Mouse (Mus musculus) lung, postnatal 0 days (tissue): ENCODE data around the gene Bcl11b.

ENCODE experiments used
- CTCF ChIP-seq: IDR thresholded peaks from 2 replicates; pipeline ENCODE4 v1.5.1; 2016; ENCODE audit warnings: antibody characterized with exemption, mild to moderate bottlenecking
- EP300 ChIP-seq: IDR thresholded peaks from 2 replicates; pipeline ENCODE4 v1.6.1; 2016; ENCODE audit warnings: antibody characterized with exemption, mild to moderate bottlenecking, control low read depth

- TF ChIP-seq CTCF, result no peak
- TF ChIP-seq EP300, result no peak
These were observed 118.9 kb downstream of the Bcl11b start for GRCm38 (mm10) chr12:107884330-107885065.
